Mouse (Mus musculus): ENCODE results near the gene Renbp.

DNA sequence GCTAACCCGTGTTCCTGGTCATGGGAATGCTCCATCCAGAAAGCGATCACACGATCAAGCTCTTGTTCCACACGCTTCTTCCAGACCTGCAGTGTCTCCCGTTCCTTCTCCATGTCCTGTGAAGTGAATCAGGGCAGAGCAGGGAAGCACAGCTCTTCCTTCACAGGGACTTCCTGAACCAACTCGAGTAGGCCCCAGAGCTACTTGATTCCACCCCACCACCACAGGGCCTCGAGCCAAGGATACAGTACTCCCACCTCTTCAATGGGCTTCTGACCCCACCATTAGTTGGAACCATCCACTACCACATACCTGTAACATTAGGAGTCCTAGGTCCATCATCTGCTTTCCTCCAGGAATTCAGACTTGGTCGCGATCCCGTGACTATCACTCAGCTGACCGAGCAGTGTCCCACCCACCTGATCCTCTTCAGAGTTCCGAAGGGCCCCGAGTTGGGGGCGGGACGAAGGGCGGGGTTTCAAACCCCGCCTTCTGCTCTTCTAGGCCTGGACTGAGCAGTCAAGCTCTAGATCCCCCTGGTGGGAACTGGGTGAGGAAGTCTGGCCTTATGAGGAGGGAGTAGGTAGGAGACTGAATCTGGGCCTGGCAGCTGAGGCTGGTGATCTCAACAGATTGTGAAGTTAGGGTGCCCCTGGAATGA lies at the start of gene Renbp:
- TF ChIP-seq POLR2A (IDR thresholded peaks at IDR 0.05; ENCODE audit: low read depth, low read length) (no peak), CTCF (IDR thresholded peaks at IDR 0.05; ENCODE audit: extremely low read depth, insufficient read depth, insufficient read length, insufficient replicate concordance) (no peak)

All from spleen, adult 2 months (tissue).